Mouse (Mus musculus) cerebellum, adult 2 months (tissue): Measurements from ENCODE around the gene Clip4.

ENCODE experiments used
- CTCF ChIP-seq: fragments of 200-500 bp; IDR thresholded peaks from 2 replicates; pipeline ENCODE4 v1.5.1; 2011; ENCODE audit warnings: low read depth, mild to moderate bottlenecking, control low read depth, low read length, moderate library complexity, borderline replicate concordance; ENCODE audit not compliant: insufficient read depth
- POLR2A ChIP-seq: fragments of 200-500 bp; IDR thresholded peaks from 2 replicates; pipeline ENCODE4 v1.6.1; 2011; ENCODE audit warnings: low read length, control low read depth, borderline replicate concordance; ENCODE audit not compliant: insufficient read depth

DNA sequence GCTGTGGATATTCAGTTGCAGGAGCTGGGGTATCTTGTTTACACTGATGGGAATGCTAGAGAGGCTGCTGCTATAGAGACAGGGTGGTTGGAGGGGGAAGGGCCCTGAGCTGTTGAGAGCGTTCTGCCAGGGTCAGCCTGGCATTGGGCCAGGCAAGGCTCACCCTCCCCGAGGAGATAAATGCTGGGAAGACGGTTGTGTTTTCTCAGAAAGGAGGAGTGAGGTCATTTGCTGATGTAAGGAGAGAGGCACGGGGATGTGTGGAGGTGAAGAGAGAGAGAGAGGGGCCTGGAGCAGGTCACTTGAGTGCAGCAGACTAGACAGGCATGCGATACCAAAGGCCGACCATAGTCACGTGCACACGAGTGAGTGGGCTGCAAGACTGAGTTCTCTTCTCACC, 42.8 kb downstream of the Clip4 start:
- TF ChIP-seq CTCF (no peak), POLR2A (no peak)
